ENCODE assay signal across 18 mouse cellular contexts in the genomic region with DNA sequence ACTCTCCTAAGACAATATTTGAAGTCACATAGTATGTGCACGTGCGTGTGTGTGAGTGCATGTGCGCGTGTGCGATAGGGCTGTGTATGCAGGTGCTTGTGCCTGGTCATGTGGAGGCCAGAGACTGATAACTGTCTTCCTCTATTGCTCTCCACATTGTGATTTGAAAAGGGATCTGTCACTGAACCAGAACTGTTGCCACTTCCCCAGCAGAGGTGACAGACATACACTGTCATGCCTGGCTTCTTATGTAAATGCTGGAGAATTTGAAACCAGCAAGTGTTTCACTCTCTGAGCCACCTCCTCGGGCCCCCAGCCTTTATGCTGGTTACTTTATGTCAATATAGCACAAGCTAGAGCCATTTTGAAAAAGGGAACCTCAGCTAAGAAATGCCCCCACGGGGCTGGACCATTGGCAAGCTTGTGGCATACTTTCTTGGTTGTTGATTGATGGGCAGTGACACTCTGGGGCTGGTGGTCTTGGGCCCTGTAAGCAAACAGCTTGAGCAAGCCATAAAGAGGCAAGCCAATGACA. TPM values are rescaled to one million over a fixed set of nuclear protein-coding genes. Genes with fewer than 3 reads are reported as not detected.
"Had no signal": no experiment of that assay in that cellular context is flagged by ENCODE, and none has a peak within 500 bp of the region (broad histone marks: within the 10 kb centered on the region; RNA-seq: fewer than 3 reads in every experiment).

No protein-coding gene starts in this region.

- H3K4me2 ChIP-seq: liver, embryonic 12.5 days; lung, embryonic 15.5 days; midbrain, embryonic 11.5 days; stomach, embryonic 15.5 days had no signal

- H3K36me3 ChIP-seq: limb, embryonic 10.5 days; liver, embryonic 12.5 days; lung, embryonic 15.5 days; stomach, embryonic 15.5 days had no signal

- H3K27me3 ChIP-seq: liver, embryonic 12.5 days; lung, embryonic 15.5 days; megakaryocyte, embryonic 14.5 days; stomach, embryonic 15.5 days had no signal

- H3K27ac ChIP-seq: limb, embryonic 10.5 days; liver, embryonic 12.5 days; lung, embryonic 15.5 days; macrophage; stomach, embryonic 15.5 days had no signal

- H3K9me3 ChIP-seq: limb, embryonic 10.5 days; liver, embryonic 12.5 days; lung, embryonic 15.5 days; megakaryocyte, embryonic 14.5 days; stomach, embryonic 15.5 days had no signal

- H3K4me1 ChIP-seq: limb, embryonic 10.5 days; liver, embryonic 12.5 days; lung, embryonic 15.5 days; megakaryocyte, embryonic 14.5 days; stomach, embryonic 15.5 days had no signal

- H3K4me3 ChIP-seq: limb, embryonic 10.5 days; liver, embryonic 12.5 days; lung, embryonic 15.5 days; megakaryocyte, embryonic 14.5 days; stomach, embryonic 15.5 days had no signal

- DNase-seq: kidney, adult 11 months; kidney, adult 9 months; kidney, postnatal 10 days; lung, postnatal 14 days; retina, postnatal 1 day; right cerebral cortex, postnatal 4 days; thymus, adult 2 months; thymus, postnatal 25 days had no signal

- H3K9ac ChIP-seq: liver, embryonic 12.5 days; lung, embryonic 15.5 days; stomach, embryonic 15.5 days had no signal

- ATAC-seq: liver, embryonic 12.5 days had no signal

RNA-seq across cellular contexts. Expression of a gene that starts 46.7 kb away (rescaled TPM):
- total RNA-seq: layer of hippocampus, adult 8-10 months; left cerebral cortex, postnatal 10 days had no signal
- polyA plus RNA-seq: midbrain, postnatal 0 days had no signal
